Mouse (Mus musculus) cerebellum, adult 2 months (tissue): ENCODE results near the gene Ankrd40.

Experiments
- CTCF ChIP-seq: fragments of 200-500 bp; IDR thresholded peaks from 2 replicates; pipeline ENCODE4 v1.5.1; 2011; ENCODE audit warnings: low read depth, mild to moderate bottlenecking, control low read depth, low read length, moderate library complexity, borderline replicate concordance; ENCODE audit not compliant: insufficient read depth
- POLR2A ChIP-seq: fragments of 200-500 bp; IDR thresholded peaks from 2 replicates; pipeline ENCODE4 v1.6.1; 2011; ENCODE audit warnings: low read length, control low read depth, borderline replicate concordance; ENCODE audit not compliant: insufficient read depth

GRCm38 (mm10) chr11:94363690-94364089 is 35.9 kb downstream of the Ankrd40 start:
- TF ChIP-seq CTCF (no peak), POLR2A (no peak)
